Mouse (Mus musculus): ENCODE results near the gene Lemd1. TPM values are rescaled to one million over a fixed set of nuclear protein-coding genes. Genes with fewer than 3 reads are reported as not detected.

Lemd1 gene
- polyA plus RNA-seq, 1 experiment, result not detected

DNA sequence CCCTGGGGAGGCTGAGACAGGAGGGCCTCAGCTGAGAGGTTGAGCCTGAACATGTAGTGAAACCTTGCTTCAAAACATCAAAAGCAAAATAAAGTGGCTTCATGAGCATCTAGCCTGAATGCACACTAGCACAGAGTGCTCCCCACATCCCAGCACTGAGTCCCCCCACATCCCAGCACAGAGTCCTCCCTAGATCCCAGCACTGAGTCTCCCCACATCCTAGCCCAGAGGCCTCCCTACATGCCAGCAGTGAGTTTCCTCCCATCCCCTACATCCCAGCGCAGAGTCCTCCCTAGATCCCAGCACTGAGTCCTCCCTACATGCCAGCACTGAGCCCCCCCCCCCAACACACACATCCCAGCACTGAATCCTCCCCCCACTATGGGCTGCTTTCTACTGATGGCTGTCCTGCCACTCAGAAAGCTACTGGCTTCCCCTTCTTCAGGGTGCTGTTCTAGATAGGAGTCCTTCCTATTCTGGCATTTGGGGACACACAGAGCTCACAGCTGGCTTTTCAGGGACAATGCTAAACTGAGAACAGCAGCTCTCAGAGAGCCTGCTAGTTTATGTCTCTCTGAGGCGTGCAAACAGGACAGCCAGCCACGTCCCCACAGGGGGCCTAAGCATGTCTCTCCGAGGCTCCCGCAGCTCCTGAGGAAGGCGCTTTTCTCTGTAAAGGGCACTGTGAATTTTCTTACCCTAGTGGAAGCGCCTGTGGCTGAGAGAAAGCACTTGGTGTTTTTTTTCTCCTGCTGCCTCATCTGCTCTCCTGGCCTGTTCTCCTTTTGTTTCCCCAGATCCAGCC lies 40.4 kb downstream of the Lemd1 start:
- H3K4me3 ChIP-seq (replicated peaks; ENCODE audit: extremely low read depth, low read depth, low read length), result no peak overlapping the region
- TF ChIP-seq POLR2A (IDR thresholded peaks at IDR 0.05; ENCODE audit: borderline replicate concordance, extremely low read depth, low read depth, low read length) (no peak), CTCF (IDR thresholded peaks at IDR 0.05; ENCODE audit: insufficient read depth, low read length) (no peak)
- no peak for DNase-seq
- 80% methylated on average over 7 of the region's 7 CpGs for WGBS
- no peaks in the 10 kb centered on the region for H3K4me1 ChIP-seq (ENCODE audit: control insufficient read depth, insufficient read depth, low read length)

DNA sequence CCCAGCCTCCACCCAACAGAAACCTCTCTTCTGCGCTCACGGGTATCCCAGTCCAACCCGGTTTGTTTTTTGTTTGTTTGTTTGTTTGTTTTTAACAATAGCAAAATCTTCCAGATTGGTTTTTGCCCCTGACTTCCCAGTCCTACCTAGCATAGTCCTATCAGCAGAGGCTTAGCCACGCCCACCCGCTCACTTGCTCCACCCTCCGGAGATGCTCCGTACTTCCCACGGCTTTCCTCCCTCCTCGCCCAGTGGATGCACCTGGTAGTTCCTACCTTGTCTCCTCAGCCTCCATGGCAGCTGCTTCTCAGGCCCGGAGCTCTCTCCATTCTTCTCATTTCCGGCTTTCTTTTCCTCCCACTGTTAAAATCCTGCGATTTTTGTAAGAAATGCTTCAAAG lies 42.3 kb downstream of the Lemd1 start:
- WGBS, result 27% methylated on average over 12 of the region's 12 CpGs
- no peak overlapping the region for H3K4me3 ChIP-seq (replicated peaks; ENCODE audit: extremely low read depth, low read depth, low read length)
- DNase-seq, result peak; percentile 34
- TF ChIP-seq CTCF (IDR thresholded peaks at IDR 0.05; ENCODE audit: insufficient read depth, low read length) (peak; percentile 46; the same call in 1 of the 2 replicates), POLR2A (IDR thresholded peaks at IDR 0.05; ENCODE audit: borderline replicate concordance, extremely low read depth, low read depth, low read length) (no peak)
- no peaks in the 10 kb centered on the region for H3K4me1 ChIP-seq (ENCODE audit: control insufficient read depth, insufficient read depth, low read length)

DNA sequence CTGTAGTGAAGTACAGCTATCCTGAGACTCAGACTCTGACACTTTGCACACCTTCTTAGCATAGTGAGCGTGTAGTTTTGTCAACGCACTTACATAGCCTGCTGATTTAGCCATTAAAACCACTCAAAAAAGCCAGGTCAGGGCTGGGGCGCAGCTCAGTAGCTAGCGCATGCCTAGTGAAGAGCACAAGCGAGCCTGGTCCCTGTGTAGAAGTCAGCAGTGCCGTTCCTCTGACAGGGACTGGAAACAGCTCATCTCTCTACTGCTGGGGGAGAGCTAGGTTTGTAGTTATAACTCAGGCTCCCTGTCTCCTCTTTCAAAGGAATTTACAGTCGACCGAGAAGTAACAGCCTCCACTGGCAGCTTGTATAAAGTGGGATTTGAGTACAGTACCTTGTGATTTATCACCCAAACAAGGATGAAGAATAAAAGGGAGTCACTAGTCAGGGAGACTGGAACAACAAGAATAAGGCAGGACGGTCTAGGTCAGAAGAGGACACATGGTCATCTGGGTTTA lies 43.6 kb downstream of the Lemd1 start:
- DNase-seq, result no peak
- no peaks in the 10 kb centered on the region for H3K4me1 ChIP-seq (ENCODE audit: control insufficient read depth, insufficient read depth, low read length)
- TF ChIP-seq CTCF (IDR thresholded peaks at IDR 0.05; ENCODE audit: insufficient read depth, low read length) (no peak), POLR2A (IDR thresholded peaks at IDR 0.05; ENCODE audit: borderline replicate concordance, extremely low read depth, low read depth, low read length) (no peak)
- no peak overlapping the region for H3K4me3 ChIP-seq (replicated peaks; ENCODE audit: extremely low read depth, low read depth, low read length)
- 59% methylated on average over 9 of the region's 9 CpGs for WGBS

DNA sequence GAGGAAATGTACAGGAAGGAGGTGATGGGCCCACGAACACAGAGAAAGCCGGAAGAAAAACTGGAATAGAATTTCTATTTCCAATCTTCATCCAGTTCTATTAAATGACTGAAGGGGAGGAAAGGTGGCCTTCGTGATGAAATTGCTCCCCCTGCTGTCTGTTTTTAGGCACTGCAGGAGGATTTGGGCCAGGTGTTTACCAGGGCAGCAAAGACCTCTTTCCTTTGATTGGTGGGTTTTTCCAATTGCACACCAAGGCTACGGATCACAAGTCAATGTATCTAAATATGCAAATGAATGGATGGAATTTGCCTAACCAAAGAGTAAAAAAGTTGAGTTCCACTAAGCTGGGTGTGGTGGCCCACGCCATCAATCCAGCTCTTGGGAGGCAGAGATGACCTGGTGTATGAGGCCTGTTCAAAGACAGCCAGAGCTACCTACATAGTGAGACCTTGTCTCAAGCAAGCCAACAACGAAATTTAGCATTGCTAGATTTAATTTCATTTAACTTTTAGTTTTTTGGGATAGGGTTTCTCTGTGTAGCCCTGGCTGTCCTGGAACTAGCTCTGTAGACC lies 46.4 kb downstream of the Lemd1 start:
- peak; percentile 63 for DNase-seq
- peak; percentile 79 for TF ChIP-seq CTCF (IDR thresholded peaks at IDR 0.05; ENCODE audit: insufficient read depth, low read length)
- TF ChIP-seq POLR2A (IDR thresholded peaks at IDR 0.05; ENCODE audit: borderline replicate concordance, extremely low read depth, low read depth, low read length), result no peak
- Histone ChIP-seq H3K4me3 (replicated peaks; ENCODE audit: extremely low read depth, low read depth, low read length) (no peak overlapping the region), H3K4me1 (ENCODE audit: control insufficient read depth, insufficient read depth, low read length) (no peaks in the 10 kb centered on the region)
- 17% methylated on average over 6 of the region's 6 CpGs for WGBS

DNA sequence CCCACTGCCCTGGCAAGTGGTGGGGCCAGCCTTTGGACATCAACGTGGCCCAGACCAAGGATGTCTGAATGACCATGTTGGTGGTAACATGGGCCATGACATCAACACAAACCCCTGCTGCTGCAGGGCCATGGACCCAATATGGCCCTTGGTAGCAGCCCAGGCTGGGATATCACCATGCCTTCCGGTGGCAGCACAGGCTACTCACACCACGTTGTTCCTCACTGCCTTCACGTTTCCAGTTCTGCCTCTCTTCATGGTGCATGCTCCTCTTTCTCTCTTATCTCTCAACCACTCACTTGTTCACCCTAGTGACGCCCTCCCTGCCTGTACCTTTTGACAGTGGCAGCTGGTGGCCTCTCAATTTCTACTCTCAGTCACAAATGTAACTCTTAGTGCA lies 53.8 kb downstream of the Lemd1 start:
- no peak for DNase-seq
- Histone ChIP-seq H3K4me3 (replicated peaks; ENCODE audit: extremely low read depth, low read depth, low read length) (no peak overlapping the region), H3K4me1 (ENCODE audit: control insufficient read depth, insufficient read depth, low read length) (no peaks in the 10 kb centered on the region)
- TF ChIP-seq CTCF (IDR thresholded peaks at IDR 0.05; ENCODE audit: insufficient read depth, low read length) (no peak), POLR2A (IDR thresholded peaks at IDR 0.05; ENCODE audit: borderline replicate concordance, extremely low read depth, low read depth, low read length) (no peak)
- 74% methylated on average over 5 of the region's 5 CpGs for WGBS

DNA sequence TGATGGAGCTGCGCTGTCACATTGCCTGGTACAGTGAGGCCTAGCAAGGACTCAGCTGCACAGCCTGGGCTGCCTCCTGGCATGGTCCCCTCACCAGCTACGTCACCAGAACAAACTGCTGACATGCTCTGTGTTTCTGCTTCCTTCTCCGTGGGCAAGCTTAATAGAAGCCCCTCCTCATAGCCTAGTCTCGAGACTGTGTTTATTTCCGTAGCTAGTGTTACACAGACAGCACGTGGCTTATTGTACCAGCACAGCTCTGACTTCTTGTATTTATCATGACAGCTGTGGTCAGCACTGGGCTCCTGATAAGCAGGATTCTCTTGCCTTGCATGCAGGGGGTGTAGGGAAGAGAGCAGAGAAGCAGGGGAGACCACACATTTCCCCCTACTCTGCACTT lies 54.9 kb downstream of the Lemd1 start:
- WGBS, result 48% methylated on average over 6 of the region's 6 CpGs
- Histone ChIP-seq H3K4me3 (replicated peaks; ENCODE audit: extremely low read depth, low read depth, low read length) (no peak overlapping the region), H3K4me1 (ENCODE audit: control insufficient read depth, insufficient read depth, low read length) (no peaks in the 10 kb centered on the region)
- TF ChIP-seq POLR2A (IDR thresholded peaks at IDR 0.05; ENCODE audit: borderline replicate concordance, extremely low read depth, low read depth, low read length) (no peak), CTCF (IDR thresholded peaks at IDR 0.05; ENCODE audit: insufficient read depth, low read length) (no peak)
- no peak for DNase-seq

DNA sequence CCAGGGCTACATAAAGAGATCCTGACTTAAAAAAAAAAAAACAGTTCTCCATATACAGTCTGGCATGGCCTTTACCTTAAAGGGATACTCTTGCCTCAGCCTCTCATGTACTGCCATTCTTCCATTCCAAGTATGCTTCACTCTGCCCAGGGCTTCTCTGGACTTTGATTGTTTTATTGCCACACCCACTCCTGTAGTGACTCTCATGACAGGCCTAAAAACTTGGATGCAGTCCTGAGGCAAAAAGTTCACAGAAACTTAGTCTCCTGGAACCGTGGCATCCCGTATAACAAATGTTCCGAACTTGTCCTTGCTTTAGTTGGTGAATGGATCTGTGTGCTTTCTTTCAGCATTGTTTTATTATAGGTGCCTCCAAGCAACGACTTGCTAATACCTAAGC lies 55.4 kb downstream of the Lemd1 start:
- no peak overlapping the region for H3K4me3 ChIP-seq (replicated peaks; ENCODE audit: extremely low read depth, low read depth, low read length)
- 81% methylated on average over 4 of the region's 4 CpGs for WGBS
- DNase-seq, result no peak
- H3K4me1 ChIP-seq (ENCODE audit: control insufficient read depth, insufficient read depth, low read length), result no peaks in the 10 kb centered on the region
- no peak for TF ChIP-seq CTCF (IDR thresholded peaks at IDR 0.05; ENCODE audit: insufficient read depth, low read length)
- TF ChIP-seq POLR2A (IDR thresholded peaks at IDR 0.05; ENCODE audit: borderline replicate concordance, extremely low read depth, low read depth, low read length), result no peak

DNA sequence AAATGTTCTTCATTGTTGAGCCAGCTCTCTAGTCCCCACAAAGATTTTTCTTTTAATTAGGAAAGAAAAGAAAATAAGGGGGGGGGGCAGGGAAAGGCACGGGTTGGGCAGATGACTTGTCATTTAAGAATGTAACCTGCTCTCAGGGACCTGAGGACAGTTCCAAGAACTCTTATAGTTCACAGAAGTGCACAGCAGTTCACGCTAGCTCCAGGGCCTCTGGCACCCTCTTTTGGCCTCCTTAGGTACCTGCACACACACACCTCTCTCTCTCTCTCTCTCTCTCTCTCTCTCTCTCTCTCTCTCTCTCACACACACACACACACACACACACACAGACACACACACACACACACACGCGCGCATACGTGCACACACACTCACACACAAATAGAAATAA lies 63.2 kb downstream of the Lemd1 start:
- DNase-seq, result no peak
- Histone ChIP-seq H3K4me3 (replicated peaks; ENCODE audit: extremely low read depth, low read depth, low read length) (no peak overlapping the region), H3K4me1 (ENCODE audit: control insufficient read depth, insufficient read depth, low read length) (peaks cover 3% of the 10 kb centered on the region; the same call in 1 of the 2 replicates)
- 84% methylated on average over 6 of the region's 6 CpGs for WGBS
- no peak for TF ChIP-seq POLR2A (IDR thresholded peaks at IDR 0.05; ENCODE audit: borderline replicate concordance, extremely low read depth, low read depth, low read length)
- TF ChIP-seq CTCF (IDR thresholded peaks at IDR 0.05; ENCODE audit: insufficient read depth, low read length), result peak; percentile 30; the same call in 1 of the 2 replicates

DNA sequence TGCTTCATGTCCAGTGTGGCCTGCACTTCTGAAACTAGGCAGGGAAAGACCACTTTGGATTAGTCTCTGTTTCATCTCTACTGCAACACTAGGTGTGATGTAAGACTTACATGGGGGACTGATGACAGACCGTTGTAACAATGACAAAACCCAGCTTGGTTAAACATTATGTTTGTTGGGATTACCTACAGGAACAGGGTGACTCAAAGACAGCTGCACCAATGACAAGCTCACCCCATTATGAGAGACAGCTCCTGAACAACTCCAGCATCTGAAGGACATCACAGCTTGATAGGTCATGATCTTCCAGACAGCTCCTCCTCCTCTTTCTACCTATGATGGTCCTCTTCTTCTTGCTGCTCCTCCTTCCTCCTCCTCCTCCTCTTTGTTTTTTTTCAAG lies 69.1 kb downstream of the Lemd1 start:
- Histone ChIP-seq H3K4me1 (ENCODE audit: control insufficient read depth, insufficient read depth, low read length) (peaks cover 5% of the 10 kb centered on the region; the same call in 1 of the 2 replicates), H3K4me3 (replicated peaks; ENCODE audit: extremely low read depth, low read depth, low read length) (no peak overlapping the region)
- DNase-seq, result no peak
- WGBS, result 71% methylated on average over 1 of the region's 1 CpGs
- TF ChIP-seq CTCF (IDR thresholded peaks at IDR 0.05; ENCODE audit: insufficient read depth, low read length) (no peak), POLR2A (IDR thresholded peaks at IDR 0.05; ENCODE audit: borderline replicate concordance, extremely low read depth, low read depth, low read length) (no peak)

Data from lung, adult 2 months (tissue).